Mouse (Mus musculus) lung, postnatal 0 days (tissue): ENCODE data around the gene Gm13420.

Source experiments
- CTCF ChIP-seq: IDR thresholded peaks from 2 replicates; pipeline ENCODE4 v1.5.1; 2016; ENCODE audit warnings: antibody characterized with exemption, mild to moderate bottlenecking
- EP300 ChIP-seq: IDR thresholded peaks from 2 replicates; pipeline ENCODE4 v1.6.1; 2016; ENCODE audit warnings: antibody characterized with exemption, mild to moderate bottlenecking, control low read depth

DNA sequence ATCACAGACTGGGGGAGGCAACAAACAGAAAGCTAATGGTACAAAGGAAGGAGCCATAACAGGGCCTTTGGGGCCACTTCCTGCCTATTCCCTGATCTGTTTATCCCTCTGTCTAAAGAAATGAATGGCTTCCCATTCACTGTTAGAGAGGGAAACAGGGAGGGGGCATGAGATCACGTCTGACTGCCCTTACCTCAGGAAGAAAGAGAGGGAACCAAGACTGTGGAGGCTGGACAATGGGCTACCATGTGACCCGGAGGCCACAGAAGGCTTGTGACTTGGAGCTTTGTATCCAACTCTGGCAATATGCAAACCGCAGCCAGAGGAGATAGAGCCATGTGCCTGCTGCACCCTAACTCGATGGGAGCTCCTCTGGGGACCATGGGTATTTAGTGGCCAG lies 32.8 kb upstream of the Gm13420 start:
- no peak for TF ChIP-seq CTCF
- peak; percentile 41; the same call in 1 of the 2 replicates for TF ChIP-seq EP300
